Mouse (Mus musculus): ENCODE data around the gene 4921536K21Rik.

4921536K21Rik gene

DNA sequence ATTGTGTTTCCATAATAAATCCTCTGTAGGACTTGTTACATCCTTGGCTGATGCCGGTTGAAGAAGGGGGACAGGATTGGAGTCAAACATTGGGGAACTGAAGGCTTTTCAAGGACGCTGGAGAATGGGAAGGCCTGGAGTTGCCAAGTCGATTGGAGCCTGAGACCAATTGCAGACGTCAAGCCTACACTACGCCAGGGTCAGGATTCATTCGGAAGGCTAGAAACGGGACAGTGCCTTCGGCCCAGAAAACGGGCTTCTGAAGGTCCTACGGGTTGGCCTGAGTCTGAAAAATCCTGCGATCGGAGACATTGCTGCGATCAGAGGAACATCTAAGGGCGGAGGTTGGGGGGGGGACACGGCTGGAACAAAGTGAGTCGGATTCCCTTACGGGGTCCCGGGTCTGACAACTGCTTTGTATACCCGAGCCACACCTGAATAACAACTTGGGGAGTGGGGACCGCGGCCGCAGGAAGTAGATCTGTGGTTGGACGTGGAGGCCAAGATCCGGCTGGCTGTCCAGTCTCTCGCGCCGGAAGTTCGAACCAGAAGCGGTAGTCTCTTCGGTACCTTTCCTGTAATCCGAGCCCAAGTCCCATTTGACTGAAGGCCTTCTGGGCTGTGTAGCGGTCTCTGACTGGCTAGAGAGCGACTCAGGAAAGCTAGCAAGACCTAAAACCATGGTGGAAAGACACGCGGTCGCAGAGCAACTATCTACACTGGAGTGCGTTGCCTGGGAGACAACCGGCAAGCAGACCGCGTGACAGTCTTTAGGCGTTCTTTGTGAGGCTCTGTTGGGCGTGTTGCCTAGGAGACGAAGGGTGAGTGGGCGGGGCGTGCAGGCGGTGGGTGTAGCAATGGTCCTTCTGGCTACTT is at the start of gene 4921536K21Rik, which contains the start of gene Dusp18:
Gene 4921536K21Rik, minus strand, starts transcription at position 693 of the 876 bp plus-strand sequence.
Gene Dusp18, plus strand, starts transcription at position 835 of the 876 bp plus-strand sequence.
- peak; percentile 97 for ATAC-seq (ENCODE audit: low TSS enrichment)

DNA sequence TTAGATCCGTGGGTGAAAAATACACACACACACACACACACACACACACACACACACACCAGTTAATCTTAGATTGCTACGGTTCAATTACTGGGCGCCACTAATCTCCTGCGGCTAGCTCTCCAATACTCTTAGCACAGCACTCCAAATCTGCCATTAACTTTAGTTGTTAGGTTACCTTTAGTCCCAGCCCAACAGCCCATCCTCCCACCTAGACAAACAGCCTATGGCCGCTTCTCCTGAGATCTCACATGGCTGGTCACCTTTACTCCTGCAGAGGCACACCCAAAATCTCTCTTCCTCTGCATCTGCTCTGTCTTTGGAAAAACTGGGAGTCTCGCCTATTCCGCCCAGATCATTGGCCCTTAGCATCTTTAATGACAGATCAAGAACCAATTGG is 46.5 kb upstream of the 4921536K21Rik start:
- ATAC-seq (ENCODE audit: low TSS enrichment) = no peak

DNA sequence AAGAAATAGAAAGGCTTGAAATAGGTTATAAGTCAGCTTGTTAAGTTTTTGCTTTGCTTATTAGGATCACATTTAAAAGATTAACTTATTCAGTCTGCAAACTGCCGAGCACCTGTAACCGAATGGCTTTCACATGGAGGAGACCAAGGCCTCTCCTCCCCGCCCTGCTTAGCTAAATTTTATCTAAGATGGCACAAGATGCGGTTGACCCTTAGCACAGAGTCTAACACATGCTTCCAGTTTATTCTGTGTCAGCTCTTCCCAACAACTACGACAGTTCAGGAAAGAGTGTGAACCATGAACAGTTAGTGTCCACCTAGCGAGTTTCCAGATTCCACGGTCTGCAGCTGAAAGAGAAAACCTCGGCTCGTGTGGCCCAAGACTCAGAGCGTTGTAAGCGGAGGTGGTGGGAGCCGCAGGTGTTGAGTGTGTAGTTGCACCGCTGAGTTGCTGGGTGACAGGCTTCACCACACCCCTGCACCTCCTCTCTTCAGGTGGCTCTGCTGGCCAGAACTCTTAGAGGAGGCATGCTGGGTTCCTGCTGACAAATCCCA is 42.5 kb upstream of the 4921536K21Rik start:
- no peak for ATAC-seq (ENCODE audit: low TSS enrichment)

DNA sequence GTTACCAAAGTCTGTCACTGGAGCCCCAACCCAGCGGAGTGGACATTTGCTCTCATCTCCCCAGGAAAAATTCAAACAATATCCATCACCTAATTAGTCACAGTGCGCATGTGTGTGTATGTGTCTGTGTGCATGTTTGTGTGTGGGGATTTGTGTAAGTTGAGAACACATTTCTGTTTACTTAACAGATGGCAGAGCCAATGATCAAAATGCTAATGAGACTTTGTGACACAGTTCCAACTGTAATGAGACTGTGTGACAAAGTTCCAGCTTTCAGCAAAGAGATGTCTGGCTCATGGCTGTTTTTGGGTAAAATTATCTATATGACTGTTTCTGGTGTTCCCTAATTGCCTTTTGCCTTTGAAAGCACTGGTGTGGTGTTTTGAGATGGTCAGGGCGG is 41.4 kb upstream of the 4921536K21Rik start:
- no peak for ATAC-seq (ENCODE audit: low TSS enrichment)

DNA sequence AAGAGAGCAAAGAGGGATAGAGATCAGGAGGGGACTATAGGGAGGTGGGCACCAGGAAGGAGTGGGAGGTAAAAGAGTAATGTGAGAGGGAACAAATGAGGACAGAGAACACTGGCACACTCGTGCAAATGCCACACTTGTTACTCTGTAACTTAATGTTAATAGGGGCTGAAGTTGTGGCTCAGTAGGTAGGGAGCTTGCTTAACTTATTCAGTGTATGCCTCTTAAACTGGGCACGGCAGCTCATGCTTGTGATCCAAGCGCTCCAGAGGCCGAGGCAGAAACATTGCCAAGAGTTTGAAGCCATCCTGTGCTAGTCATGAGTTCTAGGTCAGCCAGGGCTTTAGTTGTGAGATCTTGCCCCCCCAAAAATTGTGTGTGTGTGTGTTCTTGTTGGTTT is 40.2 kb upstream of the 4921536K21Rik start:
- ATAC-seq (ENCODE audit: low TSS enrichment) = no peak

GRCm38 (mm10) chr11:3933756-3934285 is 38.9 kb upstream of the 4921536K21Rik start:
- no peak for ATAC-seq (ENCODE audit: low TSS enrichment)

DNA sequence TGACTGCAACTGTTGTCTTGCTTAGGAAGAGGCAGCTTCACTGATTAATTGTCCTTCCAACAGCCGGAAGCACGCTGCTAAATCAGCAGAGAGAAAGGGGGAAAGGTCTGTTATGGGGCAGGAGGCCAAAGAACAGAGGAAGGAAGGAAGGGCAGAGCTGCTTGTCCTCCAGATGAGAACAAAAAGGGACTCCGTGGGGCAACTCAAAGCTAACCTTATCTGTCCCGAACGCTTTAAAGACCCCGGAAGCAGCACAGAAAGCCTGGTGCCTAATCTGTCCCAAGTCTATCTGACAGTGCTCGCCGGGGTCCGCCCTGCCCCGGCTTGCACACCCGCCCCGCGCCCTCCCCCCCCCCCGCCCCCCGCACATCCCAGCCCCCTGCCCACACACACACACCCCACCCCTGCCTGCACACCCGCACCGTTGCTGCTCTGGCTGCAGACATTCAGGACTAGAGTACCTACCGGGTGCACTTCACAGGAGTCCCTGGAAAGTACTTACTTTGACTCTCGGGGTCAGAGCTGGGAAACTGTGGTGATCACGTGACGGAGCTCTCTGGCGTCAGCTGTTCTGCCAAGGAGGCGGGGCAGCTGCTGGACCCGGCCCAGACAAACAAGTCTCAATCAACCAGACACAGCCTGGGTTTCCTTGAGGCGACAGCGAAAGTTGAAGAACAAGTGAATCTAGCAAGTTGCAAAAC is 36.8 kb upstream of the 4921536K21Rik start, which contains the start of gene Tcn2:
Gene Tcn2, minus strand, starts transcription at position 649 of the 701 bp plus-strand sequence.
- no peak; the same call in 1 of the 2 replicates for ATAC-seq (ENCODE audit: low TSS enrichment)

DNA sequence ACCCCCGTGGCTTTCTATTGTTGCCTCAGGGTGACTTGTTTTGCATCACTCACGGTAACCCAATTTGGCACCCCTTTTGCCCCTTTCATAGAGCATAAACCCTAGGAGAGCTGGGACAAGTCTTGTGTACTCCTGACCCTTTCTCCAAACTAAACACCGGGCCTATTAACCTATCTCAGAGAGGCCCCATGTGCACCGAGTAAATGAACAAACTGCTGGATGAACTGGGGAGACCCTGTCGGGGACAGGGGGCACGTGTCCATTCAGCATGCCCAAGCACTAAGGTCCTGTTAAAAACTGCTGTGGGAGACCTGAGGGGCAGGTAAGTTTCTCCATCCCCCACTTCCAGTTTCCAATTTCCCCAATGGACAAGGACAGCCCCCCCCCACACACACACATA is 36.0 kb upstream of the 4921536K21Rik start:
- ATAC-seq (ENCODE audit: low TSS enrichment) = no peak

DNA sequence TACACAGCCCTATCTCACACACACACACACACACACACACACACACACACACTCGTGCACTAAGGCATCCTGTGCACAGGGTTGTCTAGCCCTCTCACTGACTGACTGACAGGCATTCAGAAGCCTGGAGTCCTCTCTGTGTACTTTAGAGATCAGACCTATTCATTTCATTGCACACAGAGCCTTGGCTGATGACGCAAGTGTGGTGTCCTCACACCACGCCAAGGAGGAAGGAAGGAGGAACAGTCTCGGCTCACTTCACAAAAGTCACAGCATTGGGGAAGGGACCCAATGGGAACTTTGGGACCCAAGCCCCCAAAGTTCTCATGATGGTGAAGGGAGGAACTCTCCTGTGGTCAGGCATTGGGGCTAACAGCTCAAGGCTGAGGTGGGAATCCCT is 35.1 kb upstream of the 4921536K21Rik start:
- ATAC-seq (ENCODE audit: low TSS enrichment) = no peak

DNA sequence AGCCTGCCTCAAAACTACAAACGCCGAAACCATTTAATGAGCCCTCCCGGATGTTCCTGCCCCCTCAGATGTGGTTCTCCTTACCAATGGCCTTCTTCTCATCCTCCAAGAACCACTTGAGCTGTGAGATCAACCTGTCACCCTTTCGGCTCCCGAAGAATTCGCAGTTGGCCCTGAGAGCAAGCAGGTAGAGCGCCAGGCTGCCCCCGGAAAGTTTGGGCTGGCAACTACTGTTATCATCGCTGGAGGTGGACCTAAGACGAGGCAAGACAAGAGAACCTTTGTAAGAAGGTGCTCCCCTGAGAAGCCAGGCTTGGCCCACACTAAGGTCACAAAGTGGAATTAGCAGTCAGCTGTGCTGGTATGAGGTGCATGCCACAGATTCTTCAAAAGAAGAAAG is 31.0 kb upstream of the 4921536K21Rik start:
- ATAC-seq (ENCODE audit: low TSS enrichment) = no peak

DNA sequence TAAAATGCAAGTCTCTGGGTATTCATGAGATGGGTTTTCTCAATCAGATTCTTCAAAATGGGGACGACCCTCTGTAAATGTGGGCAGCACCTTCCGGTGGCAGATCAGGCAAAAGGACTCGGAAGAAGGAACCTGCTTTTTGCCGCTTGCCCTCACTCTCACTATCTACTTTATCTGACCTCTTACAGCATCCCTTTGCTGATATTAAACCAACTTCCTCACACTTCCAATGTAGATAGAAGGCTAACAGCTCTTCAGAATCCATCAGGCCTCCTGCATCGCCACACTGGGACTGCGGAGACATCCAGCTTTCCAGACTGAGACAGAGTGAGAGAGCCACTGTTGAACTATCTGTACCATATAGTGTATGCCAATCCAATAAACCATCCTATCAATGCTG is 27.8 kb upstream of the 4921536K21Rik start:
- no peak for ATAC-seq (ENCODE audit: low TSS enrichment)

DNA sequence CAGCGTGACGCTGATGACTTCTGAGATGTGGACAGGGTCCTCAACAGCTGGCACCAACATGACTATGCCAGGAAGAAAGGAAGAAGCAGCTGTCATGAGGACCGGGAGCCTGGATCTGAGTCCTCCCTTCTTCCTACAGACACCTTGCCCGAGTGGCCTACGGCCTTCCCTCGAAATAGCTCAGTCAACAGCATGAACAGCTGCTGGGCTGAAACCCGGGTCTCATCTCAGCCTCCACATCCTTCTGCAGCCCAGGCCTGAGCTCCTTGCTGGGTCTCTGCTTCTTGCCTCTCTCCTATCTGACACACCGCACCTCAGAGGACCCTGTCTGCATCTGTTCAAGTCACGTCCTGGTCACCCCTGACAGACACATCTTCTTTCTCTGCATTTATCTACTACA is 27.2 kb upstream of the 4921536K21Rik start:
- ATAC-seq (ENCODE audit: low TSS enrichment) = no peak

GRCm38 (mm10) chr11:3921281-3921850 is 26.5 kb upstream of the 4921536K21Rik start:
- peak; percentile 90 for ATAC-seq (ENCODE audit: low TSS enrichment)

DNA sequence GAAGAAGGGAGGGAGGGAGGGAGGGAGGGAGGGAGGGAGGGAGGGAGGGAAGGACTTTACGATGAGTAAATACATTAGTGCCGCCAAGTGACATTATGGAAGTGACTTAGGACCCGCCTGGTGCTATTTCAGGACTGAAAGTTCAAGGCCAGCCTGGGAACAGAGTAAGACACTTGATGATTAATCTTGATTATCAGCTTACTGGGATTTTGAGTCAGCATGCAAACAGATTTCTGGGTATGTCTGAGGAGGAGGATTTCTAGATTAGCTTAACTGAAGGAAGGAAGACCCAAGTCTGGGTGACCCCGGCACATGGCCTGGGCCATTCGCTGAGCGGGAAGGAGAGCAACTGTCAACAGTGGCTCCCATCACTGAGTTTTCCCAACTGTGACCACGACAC is 25.6 kb upstream of the 4921536K21Rik start:
- no peak for ATAC-seq (ENCODE audit: low TSS enrichment)

DNA sequence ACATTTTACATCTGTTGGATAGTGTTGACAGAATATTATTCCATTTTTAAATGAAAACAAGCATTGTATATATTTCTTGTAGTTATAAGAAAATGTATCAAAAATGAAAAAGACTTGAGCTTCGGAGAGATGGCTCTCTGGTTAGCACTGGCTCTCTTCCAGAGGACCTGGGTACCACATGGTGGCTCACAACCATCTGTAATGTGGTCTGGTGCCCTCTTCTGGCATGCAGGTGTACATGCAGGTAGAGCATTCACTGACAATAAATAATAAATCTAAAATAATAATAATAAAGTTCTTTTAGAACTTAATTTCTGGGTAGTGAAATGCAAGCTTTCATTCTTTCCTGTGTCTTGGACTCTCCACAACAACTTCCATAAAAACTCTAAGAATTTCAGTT is 23.8 kb upstream of the 4921536K21Rik start:
- ATAC-seq (ENCODE audit: low TSS enrichment) = no peak

- ATAC-seq (ENCODE audit: low TSS enrichment) = peak; percentile 34
Measured at GRCm38 (mm10) chr11:3914109-3914840, 19.4 kb upstream of the 4921536K21Rik start, which contains the start of gene Slc35e4. Gene Slc35e4 (minus strand): TSS chr11:3914664.

- peak; percentile 85 for ATAC-seq (ENCODE audit: low TSS enrichment)
Measured at GRCm38 (mm10) chr11:3913316-3914108, 18.6 kb upstream of the 4921536K21Rik start.

DNA sequence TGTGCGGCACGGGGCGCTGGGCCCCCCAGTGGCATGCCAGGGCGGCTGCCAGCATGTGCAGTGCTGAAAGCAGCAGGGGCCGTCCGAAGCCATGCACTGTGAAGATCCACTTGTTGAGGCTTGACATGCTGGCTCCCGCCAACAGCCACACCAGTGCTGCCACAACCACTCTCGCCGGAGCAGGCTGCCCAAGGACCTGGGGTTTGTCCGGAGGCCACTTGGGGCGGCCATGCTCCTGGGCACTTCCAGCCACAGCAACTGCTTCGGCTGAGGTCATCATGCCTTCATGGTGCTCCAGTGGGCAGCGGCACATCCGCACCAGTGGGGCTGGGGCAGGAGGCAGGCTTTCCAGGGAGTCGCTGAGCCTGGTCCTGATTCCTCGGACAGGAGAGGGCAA is 18.0 kb upstream of the 4921536K21Rik start:
- ATAC-seq (ENCODE audit: low TSS enrichment) = no peak

GRCm38 (mm10) chr11:3912100-3912874 is 17.4 kb upstream of the 4921536K21Rik start:
- no peak for ATAC-seq (ENCODE audit: low TSS enrichment)
